Mouse (Mus musculus) lung, adult 2 months (tissue): Measurements from ENCODE around the gene Ankrd9.

ENCODE experiments used
- CTCF ChIP-seq: fragments of 200-500 bp; IDR thresholded peaks from 2 replicates; pipeline ENCODE4 v1.5.1; 2011; ENCODE audit warnings: mild to moderate bottlenecking, low read length, control low read depth; ENCODE audit not compliant: insufficient read depth
- POLR2A ChIP-seq: fragments of 200-500 bp; IDR thresholded peaks from 2 replicates; pipeline ENCODE4 v1.6.1; 2011; ENCODE audit warnings: low read depth, mild to moderate bottlenecking, control low read depth, low read length, borderline replicate concordance; ENCODE audit errors: extremely low read depth

- TF ChIP-seq POLR2A (no peak), CTCF (no peak)
Measured at GRCm38 (mm10) chr12:110948082-110948909, 30.5 kb downstream of the Ankrd9 start.
